Mouse (Mus musculus): ENCODE measurements around the gene Rhbdl1. TPM values are rescaled to one million over a fixed set of nuclear protein-coding genes. Genes with fewer than 3 reads are reported as not detected.

Rhbdl1 gene
- polyA plus RNA-seq, 1 experiment from 2014 or later, result 1.4 TPM

DNA sequence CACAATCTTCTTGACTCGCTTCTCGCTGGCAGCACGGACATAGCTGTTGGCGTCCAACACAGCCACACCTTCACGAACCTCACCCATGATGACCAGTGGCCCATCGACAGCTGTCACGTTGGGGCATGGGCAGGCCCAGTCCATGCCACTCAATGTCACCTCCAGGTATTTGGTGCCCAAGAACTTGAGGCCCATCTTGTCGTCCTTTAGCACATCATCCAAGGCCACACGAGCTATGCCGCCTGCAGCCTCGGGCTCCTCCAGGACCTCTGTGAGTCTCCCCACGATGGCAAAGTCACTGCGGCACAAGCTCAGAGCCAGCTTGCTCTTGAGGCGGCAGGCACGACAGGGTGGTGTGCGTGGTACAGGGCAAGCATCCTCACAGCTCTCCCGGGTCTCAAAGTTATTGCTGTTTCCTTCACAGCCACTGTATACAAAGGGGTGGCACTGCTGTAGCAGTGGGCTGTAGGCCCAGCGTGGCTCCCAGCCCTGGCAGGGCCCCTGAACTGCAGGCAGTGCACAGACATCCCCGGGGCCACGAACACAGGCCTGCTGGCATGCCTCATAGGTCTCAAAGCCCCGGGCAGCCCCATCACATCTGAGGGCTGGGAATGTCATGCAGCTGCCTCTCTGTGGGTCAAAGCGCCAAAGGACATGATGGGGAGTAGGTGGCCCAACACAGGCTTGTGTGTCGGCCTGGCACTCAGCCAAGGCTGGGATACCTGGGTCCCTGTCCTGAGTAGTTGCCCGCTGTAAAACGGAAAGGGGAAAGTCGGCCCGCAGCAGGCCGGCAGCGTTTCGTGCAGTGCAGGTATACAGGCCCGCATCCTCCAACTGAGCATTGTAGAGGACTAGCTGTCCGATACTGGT lies 40.9 kb upstream of the Rhbdl1 start:
- no peak for ATAC-seq
- no peak overlapping the region for H3K4me2 ChIP-seq (replicated peaks; ENCODE audit: low read depth)
- no peak overlapping the region for H3K4me3 ChIP-seq (ENCODE audit: low read depth, low read length)
- no peaks in the 10 kb centered on the region for H3K27me3 ChIP-seq (replicated peaks; ENCODE audit: control insufficient read depth, insufficient read depth, low read length)
- 93% methylated on average over 32 of the region's 32 CpGs for WGBS
- H3K4me1 ChIP-seq (replicated peaks; ENCODE audit: control insufficient read depth, insufficient read depth, low read length), result peaks cover 6% of the 10 kb centered on the region; the same call in 1 of the 2 replicates
- TF ChIP-seq CTCF (IDR thresholded peaks at IDR 0.05; ENCODE audit: low read depth), result no peak
- no peak overlapping the region for H3K27ac ChIP-seq (ENCODE audit: low read depth, low read length)
- no peaks in the 10 kb centered on the region for H3K9me3 ChIP-seq (ENCODE audit: control insufficient read depth)
- H3K36me3 ChIP-seq (ENCODE audit: control insufficient read depth, insufficient read depth), result peaks cover 21% of the 10 kb centered on the region
- H3K9ac ChIP-seq (ENCODE audit: low read depth, low read length), result no peak overlapping the region

GRCm38 (mm10) chr17:25877025-25877424 lies 39.9 kb upstream of the Rhbdl1 start:
- 86% methylated on average over 3 of the region's 3 CpGs for WGBS
- no peak overlapping the region for H3K4me2 ChIP-seq (replicated peaks; ENCODE audit: low read depth)

DNA sequence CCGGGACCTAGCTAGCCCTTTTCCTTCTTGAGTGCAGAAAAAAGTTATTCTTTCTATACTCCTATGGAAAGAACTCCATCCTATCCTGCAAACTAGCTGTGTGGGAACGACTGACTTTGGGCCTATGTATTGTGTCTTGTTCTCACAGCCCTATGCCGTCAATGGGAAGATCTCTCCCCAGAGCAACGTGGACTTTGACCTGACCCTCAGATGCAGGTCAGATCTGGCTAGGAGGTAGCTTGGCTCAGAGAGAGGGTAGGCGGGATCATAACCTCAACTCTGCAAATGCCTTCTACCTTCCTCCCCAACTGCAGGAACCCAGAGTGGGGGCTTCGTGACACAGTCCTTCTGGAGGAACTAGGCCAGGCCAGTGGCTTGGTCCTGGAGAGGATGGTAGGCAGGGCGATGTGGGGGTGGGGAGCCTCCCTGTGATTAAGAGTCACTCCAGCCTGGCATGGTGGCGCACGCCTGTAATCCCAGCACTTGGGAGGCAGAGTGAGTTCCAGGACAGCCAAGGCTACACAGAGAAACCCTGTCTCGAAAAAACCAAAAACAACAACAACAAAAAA lies 39.3 kb upstream of the Rhbdl1 start:
- no peak for TF ChIP-seq CTCF (IDR thresholded peaks at IDR 0.05; ENCODE audit: low read depth)
- H3K4me2 ChIP-seq (replicated peaks; ENCODE audit: low read depth), result peak overlapping the region; percentile 86
- 43% methylated on average over 10 of the region's 10 CpGs for WGBS
- H3K4me3 ChIP-seq (ENCODE audit: low read depth, low read length), result peak overlapping the region; percentile 74
- H3K4me1 ChIP-seq (replicated peaks; ENCODE audit: control insufficient read depth, insufficient read depth, low read length), result peaks cover 6% of the 10 kb centered on the region; the same call in 1 of the 2 replicates
- no peak; the same call in 1 of the 2 replicates for ATAC-seq
- H3K9me3 ChIP-seq (ENCODE audit: control insufficient read depth), result no peaks in the 10 kb centered on the region
- H3K27me3 ChIP-seq (replicated peaks; ENCODE audit: control insufficient read depth, insufficient read depth, low read length), result no peaks in the 10 kb centered on the region
- peaks cover 10% of the 10 kb centered on the region for H3K36me3 ChIP-seq (ENCODE audit: control insufficient read depth, insufficient read depth)
- H3K27ac ChIP-seq (ENCODE audit: low read depth, low read length), result peak overlapping the region; percentile 63; the same call in 1 of the 2 replicates
- H3K9ac ChIP-seq (ENCODE audit: low read depth, low read length), result peak overlapping the region; percentile 50; the same call in 1 of the 2 replicates

More at GRCm38 (mm10) chr17:25877025-25877424, 39.9 kb upstream of the Rhbdl1 start:
- H3K27ac ChIP-seq (ENCODE audit: low read depth, low read length), result no peak overlapping the region
- TF ChIP-seq CTCF (IDR thresholded peaks at IDR 0.05; ENCODE audit: low read depth), result no peak
- no peak overlapping the region; the same call in 1 of the 2 replicates for H3K9ac ChIP-seq (ENCODE audit: low read depth, low read length)
- ATAC-seq, result no peak
- H3K4me3 ChIP-seq (ENCODE audit: low read depth, low read length), result no peak overlapping the region
- no peaks in the 10 kb centered on the region for H3K9me3 ChIP-seq (ENCODE audit: control insufficient read depth)
- peaks cover 6% of the 10 kb centered on the region; the same call in 1 of the 2 replicates for H3K4me1 ChIP-seq (replicated peaks; ENCODE audit: control insufficient read depth, insufficient read depth, low read length)
- no peaks in the 10 kb centered on the region for H3K27me3 ChIP-seq (replicated peaks; ENCODE audit: control insufficient read depth, insufficient read depth, low read length)
- H3K36me3 ChIP-seq (ENCODE audit: control insufficient read depth, insufficient read depth), result peaks cover 15% of the 10 kb centered on the region

- Histone ChIP-seq H3K4me1 (replicated peaks; ENCODE audit: control insufficient read depth, insufficient read depth, low read length) (peaks cover 6% of the 10 kb centered on the region; the same call in 1 of the 2 replicates), H3K4me3 (ENCODE audit: low read depth, low read length) (peak overlapping the region; percentile 74), H3K27me3 (replicated peaks; ENCODE audit: control insufficient read depth, insufficient read depth, low read length) (no peaks in the 10 kb centered on the region), H3K9me3 (ENCODE audit: control insufficient read depth) (no peaks in the 10 kb centered on the region), H3K36me3 (ENCODE audit: control insufficient read depth, insufficient read depth) (peaks cover 10% of the 10 kb centered on the region), H3K9ac (ENCODE audit: low read depth, low read length) (peak overlapping the region; percentile 50), H3K27ac (ENCODE audit: low read depth, low read length) (peak overlapping the region; percentile 63), H3K4me2 (replicated peaks; ENCODE audit: low read depth) (peak overlapping the region; percentile 86)
- peak; percentile 52 for TF ChIP-seq CTCF (IDR thresholded peaks at IDR 0.05; ENCODE audit: low read depth)
- 1% methylated on average over 59 of the region's 59 CpGs for WGBS
- peak; percentile 80 for ATAC-seq
Measured at GRCm38 (mm10) chr17:25875171-25876136, 38.4 kb upstream of the Rhbdl1 start.

- Histone ChIP-seq H3K9me3 (ENCODE audit: control insufficient read depth) (no peaks in the 10 kb centered on the region), H3K27me3 (replicated peaks; ENCODE audit: control insufficient read depth, insufficient read depth, low read length) (no peaks in the 10 kb centered on the region), H3K4me2 (replicated peaks; ENCODE audit: low read depth) (peak within 1 kb of the TSS; percentile 86), H3K4me3 (ENCODE audit: low read depth, low read length) (peak within 1 kb of the TSS; percentile 74), H3K4me1 (replicated peaks; ENCODE audit: control insufficient read depth, insufficient read depth, low read length) (peaks cover 6% of the 10 kb centered on the region; the same call in 1 of the 2 replicates), H3K36me3 (ENCODE audit: control insufficient read depth, insufficient read depth) (peaks cover 10% of the 10 kb centered on the region), H3K27ac (ENCODE audit: low read depth, low read length) (peak within 1 kb of the TSS; percentile 63), H3K9ac (ENCODE audit: low read depth, low read length) (peak within 1 kb of the TSS; percentile 50)
- ATAC-seq, result peak; percentile 68
- peak; percentile 47 for TF ChIP-seq CTCF (IDR thresholded peaks at IDR 0.05; ENCODE audit: low read depth)
- under 1% methylated on average over 25 of the region's 25 CpGs for WGBS
Measured at GRCm38 (mm10) chr17:25874721-25875170, 37.7 kb upstream of the Rhbdl1 start, which contains the start of gene Mettl26. Mettl26 (plus strand) TSS chr17:25875074.
